Mouse (Mus musculus) myocyte (in vitro differentiated cells): ENCODE results near the gene Cdh5. TPM values are rescaled to one million over a fixed set of nuclear protein-coding genes. Genes with fewer than 3 reads are reported as not detected.
"Not testable (repeated sequence)": the region's sequence is repeated elsewhere in the genome, so short reads cannot be mapped to it uniquely, and the experiment has no call there.

Source experiments
- H3K27me3 ChIP-seq: one replicate; pipeline ENCODE4 v1.6.1; 2011; ENCODE audit not compliant: control insufficient read depth, insufficient read depth, insufficient read length
- H3K36me3 ChIP-seq: one replicate; pipeline ENCODE4 v1.6.1; 2011; ENCODE audit not compliant: control insufficient read depth, insufficient read depth
- H3K4me2 ChIP-seq: one replicate; pipeline ENCODE4 v1.6.1; 2011; ENCODE audit warnings: low read depth, control low read depth
- H3K4me3 ChIP-seq: one replicate; pipeline ENCODE4 v1.5.1; 2011; ENCODE audit warnings: mild to moderate bottlenecking, control low read depth, moderate library complexity
- H3K79me2 ChIP-seq: one replicate; pipeline ENCODE4 v1.6.1; 2011; ENCODE audit not compliant: control insufficient read depth, insufficient read depth
- H3ac ChIP-seq: one replicate; pipeline ENCODE4 v1.6.1; 2011; ENCODE audit not compliant: control insufficient read depth, insufficient read length
- CEBPB ChIP-seq: IDR thresholded peaks from 2 replicates; pipeline ENCODE4 v1.6.1; 2011; ENCODE audit warnings: mild to moderate bottlenecking, moderate library complexity; ENCODE audit not compliant: poor library complexity, insufficient read depth, severe bottlenecking
- E2F4 ChIP-seq: IDR thresholded peaks from one replicate; pipeline ENCODE4 v1.6.1; 2011; ENCODE audit warnings: mild to moderate bottlenecking, control low read depth, moderate library complexity; ENCODE audit not compliant: insufficient read depth
- MAX ChIP-seq: IDR thresholded peaks from one replicate; pipeline ENCODE4 v1.6.1; 2011; ENCODE audit warnings: low read depth, mild to moderate bottlenecking, control low read depth
- MYOD1 ChIP-seq, 3 experiments: IDR thresholded peaks; one replicate each; pipeline ENCODE4 v1.6.1; 2011; ENCODE audit warnings: control low read depth in 2 of 3, low read depth in 2 of 3, mild to moderate bottlenecking in 2 of 3, moderate library complexity in 1 of 3; ENCODE audit not compliant: insufficient read length in 2 of 3, control insufficient read depth in 1 of 3
- MYOG ChIP-seq, 3 experiments: IDR thresholded peaks; one replicate each; pipeline ENCODE4 v1.6.1; 2011; ENCODE audit warnings: control low read depth in 2 of 3, low read depth in 2 of 3, mild to moderate bottlenecking in 2 of 3; ENCODE audit not compliant: insufficient read length in 2 of 3, control insufficient read depth in 1 of 3, insufficient read depth in 1 of 3
- POLR2A ChIP-seq: IDR thresholded peaks from one replicate; pipeline ENCODE4 v1.6.1; 2011; ENCODE audit warnings: low read depth, mild to moderate bottlenecking, control low read depth, moderate library complexity; ENCODE audit not compliant: insufficient read length
- POLR2AphosphoS2 ChIP-seq: IDR thresholded peaks from one replicate; pipeline ENCODE4 v1.6.1; 2011; ENCODE audit warnings: low read depth, control low read depth; ENCODE audit not compliant: insufficient read length
- REST ChIP-seq: IDR thresholded peaks from one replicate; pipeline ENCODE4 v1.6.1; 2011; ENCODE audit warnings: mild to moderate bottlenecking, control low read depth, moderate library complexity; ENCODE audit not compliant: insufficient read depth, insufficient read length
- SRF ChIP-seq: IDR thresholded peaks from one replicate; pipeline ENCODE4 v1.6.1; 2011; ENCODE audit warnings: low read depth; ENCODE audit not compliant: control insufficient read depth, insufficient read length
- TCF12 ChIP-seq: IDR thresholded peaks from one replicate; pipeline ENCODE4 v1.6.1; 2011; ENCODE audit warnings: mild to moderate bottlenecking, control low read depth; ENCODE audit not compliant: poor library complexity, insufficient read depth, severe bottlenecking
- TCF3 ChIP-seq: IDR thresholded peaks from one replicate; pipeline ENCODE4 v1.6.1; 2011; ENCODE audit warnings: low read depth, control low read depth; ENCODE audit not compliant: insufficient read length
- USF1 ChIP-seq: IDR thresholded peaks from one replicate; pipeline ENCODE4 v1.6.1; 2011; ENCODE audit warnings: low read depth, mild to moderate bottlenecking, control low read depth, moderate library complexity
- polyA plus RNA-seq: library from polyadenylated mRNA; unstranded; fragments of >200 nt; fragmentation: generic; extraction: Trizol; gene quantifications from one replicate; pipeline ENCODE4 v1.2.1, GENCODE M21; 2012; ENCODE audit warnings: missing spikeins

The Cdh5 gene
- polyA plus RNA-seq, 1 experiment = 0.11 TPM

- H3K4me3 ChIP-seq = no peak overlapping the region
- no peaks in the 10 kb centered on the region for H3K36me3 ChIP-seq
- H3K4me2 ChIP-seq = no peak overlapping the region
- TF ChIP-seq POLR2A (no peak), TCF3 (no peak), USF1 (no peak)
- H3K79me2 ChIP-seq = no peaks in the 10 kb centered on the region
- no peaks in the 10 kb centered on the region for H3K27me3 ChIP-seq
- no peak overlapping the region for H3ac ChIP-seq
These were observed 8.1 kb upstream of the Cdh5 start for GRCm38 (mm10) chr8:104093336-104093735.

- H3ac ChIP-seq = no peak overlapping the region
These were observed 5.8 kb upstream of the Cdh5 start for GRCm38 (mm10) chr8:104095595-104095994.

GRCm38 (mm10) chr8:104096644-104097043 lies 4.8 kb upstream of the Cdh5 start:
- TF ChIP-seq SRF (no peak), TCF12 (no peak), POLR2A (no peak), CEBPB (no peak), MYOG (IDR thresholded peaks at IDR 0.05; ENCODE audit: control insufficient read depth in 1 of 3, insufficient read depth in 1 of 3, insufficient read length in 2 of 3, low read depth in 2 of 3) (no peak), MYOD1 (IDR thresholded peaks at IDR 0.05; ENCODE audit: control insufficient read depth in 1 of 3, insufficient read length in 2 of 3, low read depth in 2 of 3) (no peak), E2F4 (no peak), USF1 (no peak)
- no peaks in the 10 kb centered on the region for H3K79me2 ChIP-seq
- H3K36me3 ChIP-seq = no peaks in the 10 kb centered on the region
- no peak overlapping the region for H3ac ChIP-seq
- H3K4me2 ChIP-seq = no peak overlapping the region
- H3K27me3 ChIP-seq = no peaks in the 10 kb centered on the region
- H3K4me3 ChIP-seq = no peak overlapping the region

More at GRCm38 (mm10) chr8:104095595-104095994, 5.8 kb upstream of the Cdh5 start:
- no peaks in the 10 kb centered on the region for H3K79me2 ChIP-seq
- no peak overlapping the region for H3K4me2 ChIP-seq
- no peak for TF ChIP-seq POLR2A
- TF ChIP-seq MAX = no peak
- no peak for TF ChIP-seq E2F4
- no peak for TF ChIP-seq REST
- no peak for TF ChIP-seq TCF3
- no peak for TF ChIP-seq USF1
- TF ChIP-seq TCF12 = no peak
- no peak for TF ChIP-seq SRF
- no peak for TF ChIP-seq MYOG (IDR thresholded peaks at IDR 0.05; ENCODE audit: control insufficient read depth in 1 of 3, insufficient read depth in 1 of 3, insufficient read length in 2 of 3, low read depth in 2 of 3)
- TF ChIP-seq CEBPB = no peak
- no peak for TF ChIP-seq MYOD1 (IDR thresholded peaks at IDR 0.05; ENCODE audit: control insufficient read depth in 1 of 3, insufficient read length in 2 of 3, low read depth in 2 of 3)
- TF ChIP-seq POLR2AphosphoS2 = no peak
- H3K4me3 ChIP-seq = no peak overlapping the region
- no peaks in the 10 kb centered on the region for H3K36me3 ChIP-seq
- no peaks in the 10 kb centered on the region for H3K27me3 ChIP-seq

GRCm38 (mm10) chr8:104098671-104099346 lies 2.6 kb upstream of the Cdh5 start:
- Histone ChIP-seq H3K27me3 (no peaks in the 10 kb centered on the region), H3K4me2 (no peak overlapping the region), H3K36me3 (no peaks in the 10 kb centered on the region), H3K4me3 (no peak overlapping the region), H3ac (no peak overlapping the region), H3K79me2 (no peaks in the 10 kb centered on the region)
- TF ChIP-seq REST (no peak), TCF3 (no peak), SRF (no peak), CEBPB (no peak), TCF12 (no peak), POLR2A (no peak), E2F4 (no peak), USF1 (no peak), MYOG (IDR thresholded peaks at IDR 0.05; ENCODE audit: control insufficient read depth in 1 of 3, insufficient read depth in 1 of 3, insufficient read length in 2 of 3, low read depth in 2 of 3) (no peak), MYOD1 (IDR thresholded peaks at IDR 0.05; ENCODE audit: control insufficient read depth in 1 of 3, insufficient read length in 2 of 3, low read depth in 2 of 3) (no peak)

GRCm38 (mm10) chr8:104099347-104100099 lies 1.9 kb upstream of the Cdh5 start:
- no peak overlapping the region for H3ac ChIP-seq
- no peaks in the 10 kb centered on the region for H3K27me3 ChIP-seq
- H3K79me2 ChIP-seq = no peaks in the 10 kb centered on the region
- no peaks in the 10 kb centered on the region for H3K36me3 ChIP-seq
- H3K4me3 ChIP-seq = no peak overlapping the region
- H3K4me2 ChIP-seq = no peak overlapping the region
- TF ChIP-seq POLR2AphosphoS2 (no peak), TCF12 (no peak), REST (no peak), TCF3 (no peak), POLR2A (no peak), SRF (no peak), E2F4 (no peak), MYOD1 (IDR thresholded peaks at IDR 0.05; ENCODE audit: control insufficient read depth in 1 of 3, insufficient read length in 2 of 3, low read depth in 2 of 3) (no peak), MYOG (IDR thresholded peaks at IDR 0.05; ENCODE audit: control insufficient read depth in 1 of 3, insufficient read depth in 1 of 3, insufficient read length in 2 of 3, low read depth in 2 of 3) (no peak), MAX (no peak), USF1 (no peak), CEBPB (no peak)

- not testable (repeated sequence) for H3K27me3 ChIP-seq, H3K4me2 ChIP-seq, H3K36me3 ChIP-seq, H3K79me2 ChIP-seq, H3ac ChIP-seq, H3K4me3 ChIP-seq
These were observed 701 bp upstream of the Cdh5 start for GRCm38 (mm10) chr8:104100724-104101123.
